Mouse (Mus musculus) liver, embryonic 14 days (tissue): Measurements from ENCODE around the gene Hist1h2ak. TPM values are rescaled to one million over a fixed set of nuclear protein-coding genes. Genes with fewer than 3 reads are reported as not detected.

Experiments
- polyA plus RNA-seq: library from polyadenylated mRNA; depleted of rRNA; stranded (reverse); fragments of >200 nt; gene quantifications from 2 replicates; pipeline ENCODE4 v1.2.3, GENCODE M21; 2012; rRNA removed

Gene Hist1h2ak
- polyA plus RNA-seq = 49.3 and 52.1 TPM in 2 replicates

DNA sequence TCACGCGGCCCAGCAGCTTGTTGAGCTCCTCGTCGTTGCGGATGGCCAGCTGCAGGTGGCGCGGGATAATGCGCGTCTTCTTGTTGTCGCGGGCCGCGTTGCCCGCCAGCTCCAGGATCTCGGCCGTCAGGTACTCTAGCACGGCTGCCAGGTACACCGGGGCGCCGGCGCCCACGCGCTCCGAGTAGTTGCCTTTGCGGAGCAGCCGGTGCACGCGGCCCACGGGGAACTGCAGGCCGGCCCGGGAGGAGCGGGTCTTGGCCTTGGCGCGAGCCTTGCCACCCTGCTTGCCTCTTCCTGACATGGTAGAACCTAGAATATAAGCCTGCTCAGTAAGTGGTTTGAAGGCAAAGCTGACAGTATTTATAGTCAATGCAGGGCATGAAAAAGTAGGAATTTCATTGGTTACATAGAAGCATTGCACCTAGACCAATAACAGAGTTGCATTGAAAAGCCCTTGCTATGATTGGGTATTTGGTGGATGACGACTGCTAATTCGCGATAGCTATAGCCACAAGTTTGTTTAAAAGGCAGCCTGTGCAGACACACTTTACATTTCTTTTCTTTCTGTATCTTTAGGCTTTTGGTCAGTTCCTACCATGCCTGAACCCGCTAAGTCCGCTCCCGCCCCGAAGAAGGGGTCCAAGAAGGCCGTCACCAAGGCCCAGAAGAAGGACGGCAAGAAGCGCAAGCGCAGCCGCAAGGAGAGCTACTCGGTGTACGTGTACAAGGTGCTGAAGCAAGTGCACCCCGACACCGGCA is at the start of gene Hist1h2ak, which contains the start of gene Hist1h2bn:
Gene Hist1h2ak (minus strand): TSS at position 304 of the 762 bp plus-strand sequence.
Gene Hist1h2bn (plus strand): TSS at position 600 of the 762 bp plus-strand sequence.

DNA sequence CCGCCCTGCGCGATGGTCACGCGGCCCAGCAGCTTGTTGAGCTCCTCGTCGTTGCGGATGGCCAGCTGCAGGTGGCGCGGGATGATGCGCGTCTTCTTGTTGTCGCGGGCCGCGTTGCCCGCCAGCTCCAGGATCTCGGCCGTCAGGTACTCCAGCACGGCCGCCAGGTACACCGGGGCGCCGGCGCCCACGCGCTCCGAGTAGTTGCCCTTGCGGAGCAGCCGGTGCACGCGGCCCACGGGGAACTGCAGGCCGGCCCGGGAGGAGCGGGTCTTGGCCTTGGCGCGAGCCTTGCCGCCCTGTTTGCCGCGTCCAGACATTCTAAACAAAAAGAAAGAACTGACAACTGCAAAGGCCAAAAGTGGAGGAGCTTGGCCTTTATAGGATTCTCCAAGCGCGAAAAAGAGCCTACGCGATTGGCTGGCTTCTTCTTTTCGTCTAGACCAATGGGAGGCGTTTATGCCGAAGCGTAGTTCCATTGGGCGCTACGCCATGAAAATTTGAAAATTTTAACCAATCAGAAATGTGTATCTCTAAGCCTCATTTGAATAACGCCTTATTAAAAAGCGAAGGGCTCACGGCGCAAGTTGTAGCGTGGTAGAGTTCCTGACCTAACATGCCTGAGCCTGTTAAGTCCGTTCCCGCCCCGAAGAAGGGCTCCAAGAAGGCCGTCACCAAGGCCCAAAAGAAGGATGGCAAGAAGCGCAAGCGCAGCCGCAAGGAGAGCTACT is 33.4 kb upstream of the Hist1h2ak start, which contains the start of the genes Hist1h2an and Hist1h2bp:
Gene Hist1h2an (minus strand): TSS at position 320 of the 731 bp plus-strand sequence.
Gene Hist1h2bp (plus strand): TSS at position 563 of the 731 bp plus-strand sequence.

DNA sequence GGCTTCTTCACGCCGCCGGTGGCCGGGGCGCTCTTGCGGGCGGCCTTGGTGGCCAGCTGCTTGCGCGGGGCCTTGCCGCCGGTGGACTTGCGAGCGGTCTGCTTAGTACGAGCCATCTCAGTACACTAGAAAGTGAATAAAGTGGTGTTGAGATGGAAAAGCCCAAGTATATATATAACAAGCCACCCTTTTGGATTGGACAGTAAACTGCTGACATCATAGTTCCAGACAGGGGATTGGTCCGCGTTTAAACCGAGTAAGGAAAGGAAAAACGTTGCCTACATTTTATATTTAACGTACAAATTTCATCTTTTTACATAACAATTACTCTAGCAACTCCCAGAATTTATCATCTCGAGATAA is 29.6 kb upstream of the Hist1h2ak start, which contains the start of gene Hist1h3i:
Gene Hist1h3i (minus strand): TSS at position 116 of the 363 bp plus-strand sequence.

DNA sequence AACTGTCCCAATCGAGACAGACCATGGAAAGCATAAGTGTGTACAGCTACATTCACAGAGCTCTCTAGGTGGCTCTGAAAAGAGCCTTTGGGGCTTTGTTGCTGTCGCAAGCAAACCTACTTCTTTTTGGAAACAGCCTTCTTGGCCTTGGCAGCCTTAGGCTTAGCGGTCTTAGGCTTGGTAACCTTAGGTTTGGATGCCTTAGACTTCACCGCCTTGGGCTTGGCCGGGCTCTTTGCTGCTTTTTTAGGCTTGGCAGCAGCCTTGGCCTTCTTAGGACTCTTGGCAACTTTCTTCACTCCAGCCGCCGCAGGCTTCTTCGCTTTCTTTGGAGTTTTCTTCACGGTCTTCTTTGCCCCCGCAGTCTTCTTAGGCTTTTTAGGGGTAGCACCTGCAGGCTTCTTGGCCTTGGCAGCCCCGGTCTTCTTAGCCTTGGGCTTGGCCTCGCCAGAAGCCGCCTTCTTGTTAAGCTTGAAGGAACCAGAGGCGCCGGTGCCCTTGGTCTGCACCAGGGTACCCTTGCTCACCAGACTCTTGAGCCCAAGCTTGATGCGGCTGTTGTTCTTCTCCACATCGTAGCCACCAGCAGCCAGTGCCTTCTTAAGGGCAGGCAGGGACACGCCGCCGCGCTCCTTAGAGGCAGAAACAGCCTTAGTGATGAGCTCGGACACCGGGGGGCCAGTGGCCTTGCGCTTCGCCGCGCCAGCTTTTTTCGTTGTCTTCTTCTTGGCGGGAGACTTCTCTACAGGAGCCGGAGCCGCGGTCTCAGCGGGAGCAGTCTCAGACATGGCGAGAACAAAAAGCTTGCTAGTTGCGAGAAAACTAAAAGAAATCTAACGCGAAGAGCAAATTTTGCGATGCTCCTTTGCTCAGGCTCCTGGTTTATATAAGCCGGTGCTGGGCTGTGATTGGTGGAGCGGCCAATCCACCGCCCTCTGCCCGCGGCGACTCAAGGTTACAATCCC is 26.4 kb upstream of the Hist1h2ak start, which contains the start of gene Hist1h1b:
Gene Hist1h1b (minus strand): TSS at position 859 of the 965 bp plus-strand sequence.

DNA sequence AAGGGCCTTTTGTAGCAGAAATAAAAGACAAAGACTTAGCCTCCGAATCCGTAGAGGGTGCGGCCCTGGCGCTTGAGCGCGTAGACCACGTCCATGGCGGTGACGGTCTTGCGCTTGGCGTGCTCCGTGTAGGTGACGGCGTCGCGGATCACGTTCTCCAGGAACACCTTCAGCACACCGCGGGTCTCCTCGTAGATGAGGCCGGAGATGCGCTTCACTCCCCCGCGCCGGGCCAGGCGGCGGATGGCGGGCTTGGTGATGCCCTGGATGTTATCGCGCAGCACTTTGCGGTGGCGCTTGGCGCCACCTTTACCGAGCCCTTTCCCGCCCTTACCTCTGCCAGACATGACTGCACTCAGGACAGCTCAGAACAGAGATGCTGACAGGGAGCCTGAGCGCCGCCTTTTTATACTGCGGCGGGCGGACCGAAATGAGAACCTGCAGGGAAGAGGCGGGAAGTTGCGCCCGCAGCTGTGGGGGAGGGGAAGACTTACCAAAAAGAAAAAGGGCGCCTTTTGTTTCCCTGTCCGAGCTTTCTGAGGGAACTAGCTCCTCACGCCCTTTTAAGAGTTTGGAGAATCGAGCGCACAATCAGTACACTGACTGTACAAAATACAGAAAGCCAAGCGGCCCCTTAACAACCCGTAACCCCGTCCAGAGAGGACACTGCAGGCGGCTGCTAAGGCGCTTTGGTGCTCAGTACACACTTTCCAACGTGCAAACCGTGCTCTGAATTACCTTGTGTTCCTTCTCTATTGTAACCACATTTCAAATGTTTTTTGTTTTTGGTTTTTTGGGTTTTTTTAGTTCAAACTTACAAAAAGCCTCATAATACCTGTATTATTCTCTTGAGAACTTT is 3.2 kb downstream of the Hist1h2ak start, which contains the start of gene Hist1h4k:
Gene Hist1h4k (minus strand): TSS at position 347 of the 859 bp plus-strand sequence.

DNA sequence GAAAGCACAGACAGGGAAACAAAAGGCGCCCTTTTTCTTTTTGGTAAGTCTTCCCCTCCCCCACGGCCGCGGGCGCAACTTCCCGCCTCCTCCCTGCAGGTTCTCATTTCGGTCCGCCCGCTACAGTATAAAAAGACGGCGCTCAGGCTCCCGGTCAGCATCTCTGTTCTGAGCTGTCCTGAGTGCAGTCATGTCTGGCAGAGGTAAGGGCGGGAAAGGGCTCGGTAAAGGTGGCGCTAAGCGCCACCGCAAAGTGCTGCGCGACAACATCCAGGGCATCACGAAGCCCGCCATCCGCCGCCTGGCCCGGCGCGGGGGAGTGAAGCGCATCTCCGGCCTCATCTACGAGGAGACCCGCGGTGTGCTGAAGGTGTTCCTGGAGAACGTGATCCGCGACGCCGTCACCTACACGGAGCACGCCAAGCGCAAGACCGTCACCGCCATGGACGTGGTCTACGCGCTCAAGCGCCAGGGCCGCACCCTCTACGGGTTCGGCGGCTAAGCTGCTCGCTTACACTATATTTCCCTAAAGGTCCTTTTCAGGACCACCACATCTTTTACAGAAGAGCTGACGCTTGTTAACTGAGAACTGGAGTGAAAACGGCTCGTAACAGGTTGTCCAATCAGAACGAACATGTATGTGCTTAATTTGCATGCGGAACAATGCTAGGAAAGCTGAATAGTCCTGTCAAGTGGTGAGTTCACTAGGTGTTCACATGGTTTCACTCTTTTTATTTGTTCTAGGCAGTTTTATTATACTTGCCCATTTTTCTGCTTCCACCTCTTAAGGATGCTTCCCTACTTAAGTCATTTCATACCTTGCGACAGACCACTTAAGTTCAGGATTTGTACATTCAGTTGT is 18.5 kb downstream of the Hist1h2ak start, which contains the start of gene Hist1h4j:
Gene Hist1h4j (plus strand): TSS at position 159 of the 862 bp plus-strand sequence.

DNA sequence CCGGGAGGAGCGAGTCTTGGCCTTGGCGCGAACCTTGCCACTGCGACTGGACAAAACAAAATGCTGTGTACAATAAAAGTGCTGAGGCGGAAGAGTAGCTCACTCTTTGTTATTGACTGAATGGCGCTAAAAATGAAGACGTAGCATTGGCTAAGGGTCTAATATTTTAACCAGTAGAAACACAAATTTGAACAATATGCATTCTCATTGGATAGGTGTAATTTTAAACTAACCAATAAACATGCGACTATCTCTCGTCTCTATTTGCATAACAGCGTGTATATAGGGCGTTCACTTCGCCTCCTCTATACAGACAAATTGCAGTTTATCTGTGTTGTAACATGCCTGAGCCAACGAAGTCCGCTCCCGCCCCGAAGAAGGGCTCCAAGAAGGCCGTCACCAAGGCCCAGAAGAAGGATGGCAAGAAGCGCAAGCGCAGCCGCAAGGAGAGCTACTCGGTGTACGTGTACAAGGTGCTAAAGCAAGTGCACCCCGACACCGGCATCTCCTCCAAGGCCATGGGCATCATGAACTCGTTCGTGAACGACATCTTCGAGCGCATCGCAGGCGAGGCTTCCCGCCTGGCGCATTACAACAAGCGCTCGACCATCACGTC is 31.8 kb downstream of the Hist1h2ak start, which contains the start of gene Hist1h2bm:
Gene Hist1h2bm (plus strand): TSS at position 288 of the 616 bp plus-strand sequence.

DNA sequence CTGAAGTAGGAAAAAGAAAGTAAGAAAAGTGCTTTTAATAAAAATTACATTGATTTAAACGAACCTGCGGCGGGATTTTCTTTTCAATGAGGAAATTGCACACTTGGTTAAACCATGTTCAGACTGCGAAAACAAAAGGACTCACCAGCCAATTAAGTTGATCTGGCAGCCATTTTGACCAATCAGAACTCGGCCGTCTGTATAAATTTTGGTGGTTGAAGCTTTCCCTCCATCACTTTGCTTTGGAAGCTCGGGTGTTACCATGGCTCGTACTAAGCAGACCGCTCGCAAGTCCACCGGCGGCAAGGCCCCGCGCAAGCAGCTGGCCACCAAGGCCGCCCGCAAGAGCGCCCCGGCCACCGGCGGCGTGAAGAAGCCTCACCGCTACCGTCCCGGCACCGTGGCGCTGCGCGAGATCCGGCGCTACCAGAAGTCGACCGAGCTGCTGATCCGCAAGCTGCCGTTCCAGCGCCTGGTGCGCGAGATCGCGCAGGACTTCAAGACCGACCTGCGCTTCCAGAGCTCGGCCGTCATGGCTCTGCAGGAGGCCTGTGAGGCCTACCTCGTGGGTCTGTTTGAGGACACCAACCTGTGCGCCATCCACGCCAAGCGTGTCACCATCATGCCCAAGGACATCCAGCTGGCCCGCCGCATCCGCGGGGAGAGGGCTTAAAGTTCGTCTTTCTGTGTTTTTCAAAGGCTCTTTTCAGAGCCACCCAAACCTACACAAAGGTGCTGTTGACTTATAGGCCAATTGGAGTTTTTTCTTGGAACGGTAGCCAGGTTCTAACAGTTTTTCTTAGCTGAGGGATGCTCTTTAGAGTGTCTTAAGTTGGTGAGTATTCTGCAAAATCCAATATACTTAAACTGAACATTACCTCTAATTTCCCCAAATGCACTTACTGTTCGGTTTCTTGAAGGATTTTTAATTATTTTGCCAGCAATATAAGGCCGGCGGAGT is 36.0 kb downstream of the Hist1h2ak start, which contains the start of gene Hist1h3h:
Gene Hist1h3h (plus strand): TSS at position 263 of the 961 bp plus-strand sequence.

DNA sequence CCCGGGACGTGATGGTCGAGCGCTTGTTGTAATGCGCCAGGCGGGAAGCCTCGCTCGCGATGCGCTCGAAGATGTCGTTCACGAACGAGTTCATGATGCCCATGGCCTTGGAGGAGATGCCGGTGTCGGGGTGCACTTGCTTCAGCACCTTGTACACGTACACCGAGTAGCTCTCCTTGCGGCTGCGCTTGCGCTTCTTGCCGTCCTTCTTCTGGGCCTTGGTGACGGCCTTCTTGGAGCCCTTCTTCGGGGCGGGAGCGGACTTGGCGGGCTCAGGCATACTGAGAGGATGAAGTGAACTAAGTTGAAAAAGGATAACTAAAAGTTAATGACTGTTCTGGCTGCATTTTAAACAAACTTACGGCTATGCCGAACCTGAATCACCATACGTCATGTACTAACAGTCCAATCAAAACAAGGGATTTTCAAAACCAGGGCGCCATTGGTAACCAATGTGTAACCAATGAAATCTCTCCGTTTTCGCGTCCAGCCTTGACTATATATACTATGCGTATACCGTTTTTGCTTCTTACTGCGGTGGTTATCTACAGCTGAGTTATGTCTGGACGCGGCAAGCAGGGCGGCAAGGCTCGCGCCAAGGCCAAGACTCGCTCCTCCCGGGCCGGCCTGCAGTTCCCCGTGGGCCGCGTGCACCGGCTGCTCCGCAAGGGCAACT is 37.6 kb downstream of the Hist1h2ak start, which contains the start of the genes Hist1h2bl and Hist1h2ai:
Gene Hist1h2bl (minus strand): TSS at position 280 of the 676 bp plus-strand sequence.
Gene Hist1h2ai (plus strand): TSS at position 559 of the 676 bp plus-strand sequence.

Other genes starting within 250 kb of the Hist1h2ak start
- 2.0 and 2.2 TPM in 2 replicates for gene Zkscan8, start 222.7 kb downstream of the Hist1h2ak start, polyA plus RNA-seq
- not detected in 2 replicates for gene Olfr1366, start 211.0 kb downstream of the Hist1h2ak start, polyA plus RNA-seq
- not detected in 2 replicates for gene Olfr1535, start 193.9 kb downstream of the Hist1h2ak start, polyA plus RNA-seq
- gene Olfr1364, start 172.1 kb downstream of the Hist1h2ak start, polyA plus RNA-seq = not detected in 2 replicates
- not detected in 2 replicates for gene Olfr1362, start 139.8 kb downstream of the Hist1h2ak start, polyA plus RNA-seq
- gene Olfr11, start 111.3 kb downstream of the Hist1h2ak start, polyA plus RNA-seq = not detected in 2 replicates
- not detected in 2 replicates for gene Olfr1361, start 90.4 kb downstream of the Hist1h2ak start, polyA plus RNA-seq
- not detected in 2 replicates for gene Olfr1360, start 76.4 kb downstream of the Hist1h2ak start, polyA plus RNA-seq
- gene Olfr1359, start 55.7 kb downstream of the Hist1h2ak start, polyA plus RNA-seq = not detected in 2 replicates
- gene Hist1h2bl, start 37.7 kb downstream of the Hist1h2ak start, polyA plus RNA-seq = 14.6 and 15.9 TPM in 2 replicates
- 6.1 and 8.0 TPM in 2 replicates for gene Hist1h2ai, start 37.4 kb downstream of the Hist1h2ak start, polyA plus RNA-seq
- gene Hist1h3h, start 36.2 kb downstream of the Hist1h2ak start, polyA plus RNA-seq = 25.6 and 32.9 TPM in 2 replicates
- 17.9 and 18.0 TPM in 2 replicates for gene Hist1h2bm, start 31.8 kb downstream of the Hist1h2ak start, polyA plus RNA-seq
- 31.8 and 33.2 TPM in 2 replicates for gene Hist1h4j, start 18.8 kb downstream of the Hist1h2ak start, polyA plus RNA-seq
- gene Hist1h4k, start 3.3 kb downstream of the Hist1h2ak start, polyA plus RNA-seq = 30.3 and 35.2 TPM in 2 replicates
- gene Hist1h2bn, start 296 bp upstream of the Hist1h2ak start, polyA plus RNA-seq = 15.9 and 19.2 TPM in 2 replicates
- 9.7 and 11.9 TPM in 2 replicates for gene Hist1h1b, start 26.8 kb upstream of the Hist1h2ak start, polyA plus RNA-seq
- gene Hist1h3i, start 29.5 kb upstream of the Hist1h2ak start, polyA plus RNA-seq = 30.9 and 33.6 TPM in 2 replicates
- 10.0 and 11.5 TPM in 2 replicates for gene Hist1h2an, start 33.4 kb upstream of the Hist1h2ak start, polyA plus RNA-seq
- 2.1 and 3.0 TPM in 2 replicates for gene Hist1h2bp, start 33.6 kb upstream of the Hist1h2ak start, polyA plus RNA-seq
- gene Hist1h2bq, start 56.4 kb upstream of the Hist1h2ak start, polyA plus RNA-seq = 10.6 and 13.5 TPM in 2 replicates
- gene Hist1h2ao, start 56.6 kb upstream of the Hist1h2ak start, polyA plus RNA-seq = 0.12 and 0.19 TPM in 2 replicates
- not detected in 2 replicates for gene Hist1h4m, start 57.9 kb upstream of the Hist1h2ak start, polyA plus RNA-seq
- 44.5 and 54.6 TPM in 2 replicates for gene Hist1h4n, start 78.4 kb upstream of the Hist1h2ak start, polyA plus RNA-seq
- 78.6 and 88.4 TPM in 2 replicates for gene Hist1h2ap, start 79.7 kb upstream of the Hist1h2ak start, polyA plus RNA-seq
- gene Hist1h2br, start 79.9 kb upstream of the Hist1h2ak start, polyA plus RNA-seq = 5.4 and 8.3 TPM in 2 replicates
- 0.38 and 0.40 TPM in 2 replicates for gene Zfp184, start 191.3 kb upstream of the Hist1h2ak start, polyA plus RNA-seq
- gene Pom121l2, start 227.4 kb upstream of the Hist1h2ak start, polyA plus RNA-seq = not detected in 2 replicates